Mouse (Mus musculus) lung, postnatal 10 days (tissue): ENCODE data around the gene Ccdc157.
A peak's percentile ranks its signal among the peaks of the same experiment; 100 is the strongest.

ENCODE experiments used
- DNase-seq: peaks from one replicate; pipeline ENCODE4 v3.0.0; 2021

Gene Ccdc157

DNA sequence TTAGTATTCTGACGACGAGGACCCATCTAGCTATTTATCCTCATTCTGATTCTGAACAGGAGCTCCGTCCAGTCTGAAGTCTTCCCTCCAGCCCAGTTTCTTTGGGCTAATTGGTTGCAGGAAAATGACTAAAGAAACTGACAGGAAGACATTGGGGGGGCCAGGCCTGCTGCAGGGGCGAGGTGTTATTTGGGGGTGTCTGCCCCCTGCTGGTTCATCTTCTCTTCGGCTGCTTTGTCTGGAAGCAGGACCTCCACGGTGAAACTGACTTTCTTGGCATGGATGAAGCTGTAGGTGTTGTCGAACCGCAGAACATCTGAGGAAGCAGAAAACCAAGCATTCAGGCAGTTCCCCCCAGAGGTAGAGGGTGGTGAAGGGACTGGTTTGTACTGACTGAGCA is 62.0 kb downstream of the Ccdc157 start:
- no peak for DNase-seq

DNA sequence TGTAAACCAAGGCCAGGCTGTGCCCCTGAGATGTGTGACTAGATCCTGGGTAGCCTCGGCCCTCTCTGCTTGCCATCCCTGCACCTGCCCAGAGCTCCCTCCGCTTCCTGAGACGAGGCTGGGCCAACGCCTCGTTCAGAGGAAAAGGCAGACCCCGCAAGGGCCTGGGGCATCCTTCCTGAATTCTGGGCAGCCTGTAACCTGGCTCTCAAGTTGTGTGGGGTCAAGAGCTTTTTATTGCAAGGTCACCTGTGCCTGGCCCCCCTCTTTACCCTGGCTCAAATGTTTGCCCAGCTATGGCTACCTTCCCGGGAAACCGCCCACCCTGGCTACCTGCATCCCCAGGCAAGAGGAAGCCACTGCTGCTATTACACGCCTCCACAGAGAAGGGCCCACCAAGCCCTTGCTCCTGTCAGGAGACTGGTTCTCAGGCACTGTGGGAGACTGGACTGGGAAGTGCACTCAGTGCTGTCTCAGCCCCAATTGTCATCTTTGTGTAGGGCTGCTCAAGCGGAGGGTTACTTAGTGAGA is 62.9 kb downstream of the Ccdc157 start:
- DNase-seq = no peak

DNA sequence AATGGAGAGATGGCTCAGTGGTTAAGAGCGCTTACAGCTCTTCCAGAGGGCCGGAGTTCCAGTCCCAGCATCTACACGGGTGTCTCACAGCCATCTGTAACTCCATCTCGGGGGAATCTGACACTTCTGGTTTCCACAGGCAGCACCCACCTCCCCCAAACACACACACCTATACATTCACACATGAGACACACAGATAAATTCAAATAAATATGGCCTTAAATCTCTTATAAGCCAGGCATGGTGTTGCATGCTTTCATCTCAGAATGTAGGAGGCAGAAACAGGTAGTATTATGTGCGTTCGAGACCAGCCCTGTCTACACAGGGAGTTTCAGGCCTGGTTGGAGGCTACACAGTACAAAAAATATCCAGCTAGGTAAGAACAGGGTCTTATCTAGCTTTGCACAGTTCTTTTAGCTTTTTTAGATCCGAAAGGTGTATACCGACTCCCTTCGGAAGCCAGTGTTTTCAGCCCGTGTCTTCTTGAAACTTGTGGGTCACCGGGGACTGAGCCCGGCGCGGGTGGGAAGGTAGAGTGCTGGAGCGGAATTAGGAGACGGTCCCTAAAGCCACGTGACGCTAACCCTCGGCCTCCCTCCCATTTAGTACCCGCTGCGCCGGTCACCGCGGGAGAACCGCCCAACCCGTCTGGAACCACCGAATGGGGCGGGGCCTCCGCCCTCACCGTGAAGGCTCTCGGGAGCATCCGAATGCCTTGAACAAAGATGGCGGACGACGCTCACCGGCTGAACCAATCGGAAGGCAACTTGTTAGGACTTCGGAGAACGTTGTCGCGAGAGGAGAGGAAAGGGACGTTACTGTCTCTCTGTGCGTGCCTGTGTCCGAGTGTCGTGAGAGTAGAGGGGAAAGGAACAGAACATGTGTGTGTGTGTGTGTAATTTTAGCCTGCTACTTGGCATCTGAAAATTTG is 63.8 kb downstream of the Ccdc157 start:
- DNase-seq = peak; percentile 99

DNA sequence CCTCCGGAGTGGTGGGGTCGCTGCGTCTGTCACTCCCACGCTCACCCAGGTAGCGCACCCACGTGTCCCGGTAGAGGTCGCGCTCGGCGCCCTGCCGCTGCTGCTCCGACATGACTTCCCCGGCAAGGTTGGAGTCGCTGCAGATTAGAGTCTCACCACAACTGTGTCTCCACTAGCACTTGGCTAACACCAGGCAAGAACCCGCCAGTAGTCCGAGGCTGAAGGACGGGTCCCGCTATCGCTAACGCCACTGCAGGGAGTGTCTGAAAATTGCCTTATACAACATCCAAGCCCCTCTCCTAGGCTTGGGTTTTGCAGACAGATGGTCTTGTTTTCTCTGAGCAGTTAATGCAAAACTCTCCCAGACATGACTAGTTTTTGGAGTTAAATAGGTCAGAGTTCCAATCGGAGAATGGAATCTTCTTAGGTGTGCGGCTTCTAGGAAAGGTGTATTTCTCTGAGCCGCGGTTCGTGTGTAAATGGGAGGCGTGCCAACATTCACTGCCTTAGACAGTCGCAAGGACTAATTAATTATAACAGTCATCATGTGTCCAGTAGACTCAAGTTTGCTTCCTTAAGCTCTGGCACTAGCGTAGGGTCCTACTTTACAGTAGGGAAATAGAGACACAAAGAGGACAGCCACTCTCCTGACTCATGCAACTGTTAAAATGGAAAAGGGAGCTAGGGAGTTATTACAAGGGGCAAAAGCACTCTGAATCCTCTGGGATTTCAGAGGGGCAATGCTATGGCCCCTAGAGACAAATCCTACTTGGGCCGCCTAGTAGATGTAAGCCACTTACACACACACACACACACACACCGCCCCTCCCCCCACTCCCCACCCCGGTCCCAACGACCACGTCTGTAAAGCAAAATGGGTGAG is 64.7 kb downstream of the Ccdc157 start, which contains the start of gene Mtfp1:
TSS of gene Mtfp1 (minus strand) at position 275 of the 883 bp plus-strand sequence.
- DNase-seq = peak; percentile 56

DNA sequence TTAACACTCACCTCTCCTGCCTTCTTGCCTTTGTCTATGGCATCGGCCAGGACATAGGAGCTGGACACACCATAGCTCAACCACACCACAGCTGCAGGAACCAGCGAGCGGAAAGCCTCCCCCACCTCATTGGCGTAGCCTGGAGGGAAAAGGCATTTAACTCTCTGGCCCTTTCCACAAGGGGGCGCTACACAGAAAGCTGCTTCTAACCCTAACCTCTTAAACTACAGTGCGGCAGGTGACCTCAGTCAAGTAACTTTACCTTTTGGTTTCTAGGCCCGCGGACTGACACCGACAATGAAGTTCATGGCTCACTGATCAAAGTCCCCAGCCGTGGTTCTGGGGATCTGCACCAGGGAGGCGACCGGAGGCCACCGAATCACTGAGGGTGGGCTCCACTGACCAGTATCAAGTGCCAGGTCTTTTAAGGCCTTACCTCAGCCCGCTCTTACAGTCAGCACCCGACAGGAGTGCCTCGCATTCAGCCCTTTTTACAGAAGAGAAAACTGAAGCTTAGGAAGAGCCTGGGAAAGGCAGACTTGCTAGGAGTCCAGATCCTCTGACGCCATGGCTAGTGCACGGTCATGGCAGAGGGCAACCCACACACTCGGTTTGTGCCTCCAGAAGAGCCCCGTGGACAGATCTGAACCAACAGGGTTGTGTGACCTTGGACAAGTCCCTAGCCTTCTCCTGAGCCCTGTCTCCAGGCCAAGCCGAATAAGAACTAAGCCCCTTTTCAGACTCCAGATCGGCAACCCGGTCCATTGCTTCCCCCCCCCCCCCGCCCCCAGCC is 65.5 kb downstream of the Ccdc157 start:
- peak; percentile 81 for DNase-seq

DNA sequence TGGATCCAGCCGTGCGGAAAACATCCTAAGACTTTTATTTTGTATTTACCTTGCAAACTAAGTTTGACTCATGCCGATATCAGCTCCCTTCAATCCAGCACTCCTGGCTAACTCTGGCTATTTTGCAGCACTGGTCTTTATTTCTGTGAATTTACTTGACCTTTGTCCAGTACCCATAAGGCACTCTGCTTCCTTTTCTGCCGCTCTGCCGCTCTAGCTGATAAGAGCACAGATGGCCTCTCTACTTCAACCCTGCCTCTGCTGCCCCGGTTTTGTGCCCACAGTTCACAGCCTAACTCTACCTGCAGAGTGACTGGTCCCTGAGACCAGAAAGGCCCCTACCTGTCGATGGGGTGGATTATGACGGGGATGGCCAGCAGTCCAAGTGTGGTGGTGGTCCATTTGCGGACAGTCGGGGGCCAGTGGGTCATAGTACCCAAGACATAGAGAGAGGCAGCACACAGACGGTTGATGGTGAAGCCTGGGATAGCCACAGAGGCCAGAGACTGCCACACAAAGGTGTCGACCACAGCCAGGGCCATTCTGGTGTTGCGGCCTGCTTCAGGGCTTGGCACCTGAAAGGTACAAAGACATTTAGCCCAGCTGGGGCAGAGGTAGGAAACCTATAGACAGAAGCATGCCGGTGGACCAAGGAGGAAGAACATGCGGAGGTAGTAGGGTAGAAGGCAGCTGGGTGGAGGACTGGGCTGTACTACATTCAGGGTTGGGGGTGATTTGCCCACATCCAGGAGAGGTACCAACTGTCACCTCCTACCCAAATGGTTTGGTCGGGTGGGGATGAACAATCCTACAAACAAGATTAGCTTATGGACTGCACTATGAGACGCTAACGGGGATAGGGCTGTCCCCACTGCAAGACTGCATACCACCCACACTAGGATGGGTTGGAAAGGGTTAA is 66.4 kb downstream of the Ccdc157 start:
- DNase-seq = no peak
